Mouse (Mus musculus) ES-Bruce4 (cell line): ENCODE data around the gene Tenm4.

Source experiments
- CTCF ChIP-seq: IDR thresholded peaks from one replicate; pipeline ENCODE4 v1.8.1; 2011; ENCODE audit warnings: low read depth, low read length
- POLR2A ChIP-seq: IDR thresholded peaks from one replicate; pipeline ENCODE4 v1.8.1; 2011; ENCODE audit warnings: low read length; ENCODE audit not compliant: insufficient read depth

DNA sequence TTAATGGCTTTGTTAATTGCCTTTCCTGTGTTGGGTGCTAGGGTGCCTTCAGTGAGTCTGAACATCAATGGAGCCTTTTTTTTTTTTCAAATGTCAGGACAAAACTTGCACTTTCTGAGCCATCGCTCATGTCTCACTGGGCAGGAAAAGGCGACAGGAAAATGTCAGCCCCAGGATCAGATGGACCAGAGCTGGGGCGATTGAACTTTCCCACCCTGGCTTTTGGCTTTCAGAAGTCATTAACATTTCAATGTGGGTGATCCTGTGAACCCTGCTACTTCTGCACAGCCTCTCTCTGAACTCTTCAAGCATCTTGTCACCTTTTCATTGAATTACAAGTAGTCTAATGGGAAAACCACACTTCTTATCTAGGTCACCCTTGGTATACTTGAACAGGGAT is 551.8 kb downstream of the Tenm4 start:
- no peak for TF ChIP-seq POLR2A
- no peak for TF ChIP-seq CTCF
